Mouse (Mus musculus): Measurements from ENCODE around the gene Gpr171.

GRCm38 (mm10) chr3:59079327-59079726 lies 22.3 kb downstream of the Gpr171 start:
- TF ChIP-seq GATA1 (IDR thresholded peaks at IDR 0.05; ENCODE audit: borderline replicate concordance, low read length) (no peak), FLI1 (IDR thresholded peaks at IDR 0.05; ENCODE audit: low read length) (no peak)

Measured in megakaryocyte, embryonic 14.5 days (primary cell).